Mouse (Mus musculus) cortical plate, adult 2 months (tissue): ENCODE data around the gene Kirrel3.

ENCODE experiments used
- CTCF ChIP-seq: fragments of 200-500 bp; IDR thresholded peaks from 2 replicates; pipeline ENCODE4 v1.5.1; 2011; ENCODE audit warnings: mild to moderate bottlenecking, control low read depth, low read length; ENCODE audit not compliant: insufficient read depth; ENCODE audit errors: extremely low read depth
- POLR2A ChIP-seq: fragments of 200-500 bp; IDR thresholded peaks from 2 replicates; pipeline ENCODE4 v1.6.1; 2011; ENCODE audit warnings: mild to moderate bottlenecking, low read length, control low read depth; ENCODE audit not compliant: insufficient read depth; ENCODE audit errors: extremely low read depth

- TF ChIP-seq POLR2A, result no peak
- TF ChIP-seq CTCF, result no peak
These were observed 549.4 kb downstream of the Kirrel3 start for GRCm38 (mm10) chr9:35035074-35035473.
